Mouse (Mus musculus) neural tube, embryonic 13.5 days (tissue): ENCODE data around the gene Clk4. TPM values are rescaled to one million over a fixed set of nuclear protein-coding genes. Genes with fewer than 3 reads are reported as not detected.
A peak's percentile ranks its signal among the peaks of the same experiment; 100 is the strongest.

Experiments used
- ATAC-seq: fragments of 200-750 bp; cut with Nextera tagmentation; 2 replicates; pipeline ENCODE4 v1.8.0; 2017; ENCODE audit warnings: low read depth, mild to moderate bottlenecking, moderate TSS enrichment, moderate library complexity
- H3K27ac ChIP-seq: fragments of 300-500 bp; sonication (generic); replicated peaks from 2 replicates; pipeline ENCODE4 v1.5.1; 2015; ENCODE audit warnings: moderate library complexity, mild to moderate bottlenecking, inconsistent platforms
- H3K27me3 ChIP-seq: fragments of 300-500 bp; sonication (generic); 2 replicates; pipeline ENCODE4 v1.6.1; 2015; ENCODE audit warnings: mild to moderate bottlenecking, inconsistent platforms
- H3K36me3 ChIP-seq: fragments of 300-500 bp; sonication (generic); 2 replicates; pipeline ENCODE4 v1.6.1; 2015; ENCODE audit warnings: mild to moderate bottlenecking, inconsistent platforms
- H3K4me1 ChIP-seq: fragments of 300-500 bp; sonication (generic); replicated peaks from 2 replicates; pipeline ENCODE4 v1.6.1; 2015; ENCODE audit warnings: inconsistent platforms
- H3K4me2 ChIP-seq: fragments of 300-500 bp; sonication (generic); 2 replicates; pipeline ENCODE4 v1.6.1; 2015; ENCODE audit warnings: inconsistent platforms, mild to moderate bottlenecking, moderate library complexity
- H3K4me3 ChIP-seq: fragments of 300-500 bp; sonication (generic); 2 replicates; pipeline ENCODE4 v1.5.1; 2015; ENCODE audit warnings: mild to moderate bottlenecking, inconsistent platforms
- H3K9ac ChIP-seq: fragments of 300-500 bp; sonication (generic); 2 replicates; pipeline ENCODE4 v1.6.1; 2015; ENCODE audit warnings: moderate library complexity, mild to moderate bottlenecking, inconsistent platforms
- H3K9me3 ChIP-seq: fragments of 300-500 bp; sonication (generic); 2 replicates; pipeline ENCODE4 v1.6.1; 2016; ENCODE audit warnings: inconsistent platforms
- WGBS: fragments of 180-500 bp; shearing (Covaris S2); methylation state at CpG from one replicate; pipeline ENCODE4 v1.1.7; 2015; 5-methylcytosine and 5-hydroxymethylcytosine counted together
- polyA plus RNA-seq: library from polyadenylated mRNA; unstranded; fragments of >200 nt; fragmentation: Nextera tagmentation; extraction: Ambion mirVana; gene quantifications from 2 replicates; pipeline ENCODE4 v1.2.1, GENCODE M21; 2015

The Clk4 gene
- polyA plus RNA-seq: 133 and 154 TPM in 2 replicates

- Histone ChIP-seq H3K27ac (peak within 1 kb of the TSS; percentile 95), H3K9ac (peak within 1 kb of the TSS; percentile 97), H3K36me3 (no peaks in the 10 kb centered on the region), H3K9me3 (no peaks in the 10 kb centered on the region), H3K27me3 (no peaks in the 10 kb centered on the region), H3K4me1 (peaks cover 37% of the 10 kb centered on the region), H3K4me3 (peak within 1 kb of the TSS; percentile 90), H3K4me2 (peak within 1 kb of the TSS; percentile 82)
- ATAC-seq: no peak
- WGBS: 75% methylated on average over 3 of the region's 3 CpGs
Measured at GRCm38 (mm10) chr11:51261680-51262219, at the start of gene Clk4. Gene Clk4 (plus strand): TSS chr11:51261730.

- Histone ChIP-seq H3K27ac (no peak overlapping the region), H3K36me3 (no peaks in the 10 kb centered on the region), H3K9me3 (no peaks in the 10 kb centered on the region), H3K4me1 (no peaks in the 10 kb centered on the region), H3K9ac (no peak overlapping the region), H3K4me2 (no peak overlapping the region), H3K27me3 (no peaks in the 10 kb centered on the region), H3K4me3 (no peak overlapping the region)
- no peak for ATAC-seq
- WGBS: 87% methylated on average over 7 of the region's 7 CpGs
Measured at GRCm38 (mm10) chr11:51214021-51214420, 47.5 kb upstream of the Clk4 start.

GRCm38 (mm10) chr11:51219396-51219980, 42.0 kb upstream of the Clk4 start:
- Histone ChIP-seq H3K27me3 (no peaks in the 10 kb centered on the region), H3K9ac (no peak overlapping the region), H3K4me1 (no peaks in the 10 kb centered on the region), H3K9me3 (no peaks in the 10 kb centered on the region), H3K27ac (no peak overlapping the region), H3K4me3 (no peak overlapping the region), H3K4me2 (no peak overlapping the region), H3K36me3 (no peaks in the 10 kb centered on the region)
- no peak for ATAC-seq
- WGBS: 81% methylated on average over 12 of the region's 12 CpGs

GRCm38 (mm10) chr11:51220308-51220707, 41.2 kb upstream of the Clk4 start, which contains the start of gene Gm12569:
Gene Gm12569 (plus strand): TSS chr11:51220473.
- 94% methylated on average over 11 of the region's 11 CpGs for WGBS
- Histone ChIP-seq H3K4me3 (no peak within 1 kb of the TSS), H3K4me2 (no peak within 1 kb of the TSS), H3K36me3 (no peaks in the 10 kb centered on the region), H3K4me1 (no peaks in the 10 kb centered on the region), H3K9me3 (no peaks in the 10 kb centered on the region), H3K27ac (no peak within 1 kb of the TSS), H3K27me3 (no peaks in the 10 kb centered on the region), H3K9ac (no peak within 1 kb of the TSS)
- ATAC-seq: no peak

GRCm38 (mm10) chr11:51227104-51227503, 34.4 kb upstream of the Clk4 start:
- no peaks in the 10 kb centered on the region for H3K4me1 ChIP-seq
- H3K9me3 ChIP-seq: no peaks in the 10 kb centered on the region
- no peak overlapping the region for H3K27ac ChIP-seq
- 88% methylated on average over 4 of the region's 4 CpGs for WGBS
- ATAC-seq: no peak
- no peak overlapping the region for H3K4me2 ChIP-seq
- no peak overlapping the region for H3K4me3 ChIP-seq
- no peaks in the 10 kb centered on the region for H3K27me3 ChIP-seq
- no peaks in the 10 kb centered on the region for H3K36me3 ChIP-seq
- H3K9ac ChIP-seq: no peak overlapping the region

GRCm38 (mm10) chr11:51234626-51235025, 26.9 kb upstream of the Clk4 start:
- no peaks in the 10 kb centered on the region for H3K4me1 ChIP-seq
- H3K9ac ChIP-seq: no peak overlapping the region
- H3K9me3 ChIP-seq: no peaks in the 10 kb centered on the region
- H3K36me3 ChIP-seq: no peaks in the 10 kb centered on the region
- no peak for ATAC-seq
- no peaks in the 10 kb centered on the region for H3K27me3 ChIP-seq
- no peak overlapping the region for H3K4me2 ChIP-seq
- no peak overlapping the region for H3K4me3 ChIP-seq
- H3K27ac ChIP-seq: no peak overlapping the region
- 90% methylated on average over 9 of the region's 9 CpGs for WGBS

- H3K27me3 ChIP-seq: no peaks in the 10 kb centered on the region
- H3K4me2 ChIP-seq: no peak overlapping the region
- no peak overlapping the region for H3K27ac ChIP-seq
- peaks cover 6% of the 10 kb centered on the region; the same call in 1 of the 2 replicates for H3K9me3 ChIP-seq
- WGBS: 89% methylated on average over 2 of the region's 2 CpGs
- no peak overlapping the region for H3K4me3 ChIP-seq
- H3K36me3 ChIP-seq: no peaks in the 10 kb centered on the region
- ATAC-seq: no peak
- H3K4me1 ChIP-seq: no peaks in the 10 kb centered on the region
- no peak overlapping the region for H3K9ac ChIP-seq
Measured at GRCm38 (mm10) chr11:51242897-51243296, 18.6 kb upstream of the Clk4 start.

GRCm38 (mm10) chr11:51257006-51257405, 4.5 kb upstream of the Clk4 start:
- Histone ChIP-seq H3K27ac (no peak overlapping the region), H3K36me3 (no peaks in the 10 kb centered on the region), H3K9ac (no peak overlapping the region), H3K4me2 (no peak overlapping the region), H3K4me3 (no peak overlapping the region), H3K27me3 (no peaks in the 10 kb centered on the region), H3K4me1 (peaks cover under 1% of the 10 kb centered on the region), H3K9me3 (no peaks in the 10 kb centered on the region)
- whole genome bisulfite sequencing: 90% methylated on average over 4 of the region's 4 CpGs
- ATAC-seq: no peak

GRCm38 (mm10) chr11:51262342-51263285, 1.1 kb downstream of the Clk4 start, which contains the start of gene BC049762:
Gene BC049762 (minus strand): TSS chr11:51263046.
- Histone ChIP-seq H3K27ac (peak within 1 kb of the TSS; percentile 95), H3K4me1 (peaks cover 41% of the 10 kb centered on the region), H3K9ac (peak within 1 kb of the TSS; percentile 97), H3K4me2 (peak within 1 kb of the TSS; percentile 82), H3K36me3 (peaks cover 4% of the 10 kb centered on the region), H3K4me3 (peak within 1 kb of the TSS; percentile 90), H3K27me3 (no peaks in the 10 kb centered on the region), H3K9me3 (no peaks in the 10 kb centered on the region)
- ATAC-seq: peak; percentile 99
- WGBS: 9% methylated on average over 57 of the region's 57 CpGs

- H3K4me3 ChIP-seq: peak overlapping the region; percentile 90
- H3K9ac ChIP-seq: peak overlapping the region; percentile 97
- H3K36me3 ChIP-seq: peaks cover 4% of the 10 kb centered on the region
- H3K4me1 ChIP-seq: peaks cover 41% of the 10 kb centered on the region
- no peaks in the 10 kb centered on the region for H3K27me3 ChIP-seq
- peak overlapping the region; percentile 82 for H3K4me2 ChIP-seq
- H3K27ac ChIP-seq: peak overlapping the region; percentile 95
- peak; percentile 71 for ATAC-seq
- H3K9me3 ChIP-seq: no peaks in the 10 kb centered on the region
- WGBS: 0% methylated on average over 50 of the region's 50 CpGs
Measured at GRCm38 (mm10) chr11:51263286-51263831, 1.8 kb downstream of the Clk4 start.

GRCm38 (mm10) chr11:51264352-51264751, 2.8 kb downstream of the Clk4 start:
- Histone ChIP-seq H3K4me2 (peak overlapping the region; percentile 82), H3K27ac (no peak overlapping the region), H3K36me3 (peaks cover 4% of the 10 kb centered on the region), H3K4me1 (peaks cover 41% of the 10 kb centered on the region), H3K9ac (peak overlapping the region; percentile 49), H3K27me3 (no peaks in the 10 kb centered on the region), H3K9me3 (no peaks in the 10 kb centered on the region), H3K4me3 (peak overlapping the region; percentile 90)
- no peak for ATAC-seq
- 27% methylated on average over 6 of the region's 6 CpGs for WGBS

- ATAC-seq: no peak
- peak overlapping the region; percentile 82 for H3K4me2 ChIP-seq
Measured at GRCm38 (mm10) chr11:51265326-51265725, 3.8 kb downstream of the Clk4 start.

More at GRCm38 (mm10) chr11:51265326-51265725, 3.8 kb downstream of the Clk4 start:
- Histone ChIP-seq H3K9me3 (no peaks in the 10 kb centered on the region), H3K4me1 (peaks cover 41% of the 10 kb centered on the region), H3K27ac (no peak overlapping the region), H3K9ac (0 out of 2 replicates have a peak overlapping the region, but pooled peaks have one; percentile 14), H3K36me3 (peaks cover 7% of the 10 kb centered on the region), H3K27me3 (no peaks in the 10 kb centered on the region), H3K4me3 (0 out of 2 replicates have a peak overlapping the region, but pooled peaks have one; percentile 90)
- WGBS: 55% methylated on average over 3 of the region's 3 CpGs
